Comparison of ENCODE assay signal across 19 mouse cellular contexts in genomic region chr1:118523161-118523560, GRCm38 (mm10).
"Had no signal": no experiment of that assay in that cellular context is flagged by ENCODE, and none has a peak within 500 bp of the region (broad histone marks: within the 10 kb centered on the region; RNA-seq: fewer than 3 reads in every experiment).

No protein-coding gene starts in this region.

- H3K27me3 ChIP-seq: intestine, embryonic 15.5 days; limb, embryonic 12.5 days; limb, embryonic 15.5 days; midbrain, embryonic 12.5 days; midbrain, embryonic 15.5 days; neural tube, embryonic 12.5 days; neural tube, embryonic 15.5 days; stomach, embryonic 15.5 days had no signal

- ATAC-seq: intestine, embryonic 15.5 days; liver, postnatal 0 days; lung, postnatal 0 days; midbrain, embryonic 15.5 days had no signal

- H3K27ac ChIP-seq: intestine, embryonic 15.5 days; limb, embryonic 12.5 days; limb, embryonic 15.5 days; liver, embryonic 14.5 days; macrophage; midbrain, embryonic 12.5 days; midbrain, embryonic 15.5 days; neural tube, embryonic 12.5 days; neural tube, embryonic 15.5 days; stomach, embryonic 15.5 days had no signal

- H3K4me2 ChIP-seq: intestine, embryonic 15.5 days; limb, embryonic 12.5 days; limb, embryonic 15.5 days; liver, embryonic 11.5 days; lung, embryonic 14.5 days; midbrain, embryonic 12.5 days; midbrain, embryonic 15.5 days; neural tube, embryonic 12.5 days; neural tube, embryonic 15.5 days; stomach, embryonic 15.5 days had no signal

- H3K4me1 ChIP-seq: intestine, embryonic 15.5 days; limb, embryonic 12.5 days; limb, embryonic 15.5 days; midbrain, embryonic 12.5 days; midbrain, embryonic 15.5 days; neural tube, embryonic 12.5 days; neural tube, embryonic 15.5 days; stomach, embryonic 15.5 days had no signal

- H3K9ac ChIP-seq: intestine, embryonic 15.5 days; limb, embryonic 12.5 days; limb, embryonic 15.5 days; liver, embryonic 14.5 days; liver, postnatal 0 days; lung, embryonic 14.5 days; midbrain, embryonic 12.5 days; midbrain, embryonic 15.5 days; neural tube, embryonic 12.5 days; neural tube, embryonic 15.5 days; stomach, embryonic 15.5 days had no signal

- DNase-seq: left cerebral cortex, postnatal 4 days; liver, postnatal 0 days; lung, embryonic 14.5 days; right cerebral cortex, adult 18-20 months; right cerebral cortex, postnatal 14 days; spleen, adult 18-20 months; thymus, postnatal 25 days had no signal

- H3K4me3 ChIP-seq: intestine, embryonic 15.5 days; limb, embryonic 12.5 days; limb, embryonic 15.5 days; midbrain, embryonic 12.5 days; midbrain, embryonic 15.5 days; neural tube, embryonic 12.5 days; neural tube, embryonic 15.5 days; stomach, embryonic 15.5 days had no signal

- H3K9me3 ChIP-seq: intestine, embryonic 15.5 days; limb, embryonic 12.5 days; limb, embryonic 15.5 days; midbrain, embryonic 12.5 days; midbrain, embryonic 15.5 days; neural tube, embryonic 12.5 days; neural tube, embryonic 15.5 days; stomach, embryonic 15.5 days had no signal
